Mouse (Mus musculus) hindbrain, postnatal 0 days (tissue): ENCODE measurements at regions not wholly inside any gene's neighbourhood (a gene's known extent, or its start where the extent isn't known, plus 50 kb on each side); places are given as distances from the start of the nearest gene placed in this dataset.
"Not testable (repeated sequence)": the region's sequence is repeated elsewhere in the genome, so short reads cannot be mapped to it uniquely, and the experiment has no call there.

Source experiments
- ATAC-seq: fragments of 200-750 bp; cut with Nextera tagmentation; 2 replicates; pipeline ENCODE4 v1.8.0; 2017; ENCODE audit warnings: mild to moderate bottlenecking, moderate TSS enrichment, moderate library complexity
- DNase-seq: peaks from one replicate; pipeline ENCODE4 v3.0.0-alpha.2; 2015; ENCODE audit warnings: low spot score
- H3K27ac ChIP-seq: fragments of 300-500 bp; sonication (generic); 2 replicates; pipeline ENCODE4 v1.5.1; 2014; ENCODE audit warnings: mild to moderate bottlenecking
- H3K27me3 ChIP-seq: fragments of 300-500 bp; sonication (generic); 2 replicates; pipeline ENCODE4 v1.6.1; 2014; ENCODE audit warnings: low read length, mixed read lengths; ENCODE audit not compliant: insufficient read depth
- H3K36me3 ChIP-seq: fragments of 300-500 bp; sonication (generic); 2 replicates; pipeline ENCODE4 v1.6.1; 2014; ENCODE audit warnings: low read length, mixed read lengths; ENCODE audit not compliant: insufficient read depth
- H3K4me1 ChIP-seq: fragments of 300-500 bp; sonication (generic); 2 replicates; pipeline ENCODE4 v1.6.1; 2014; ENCODE audit warnings: antibody characterized with exemption, low read length, mixed read lengths; ENCODE audit not compliant: insufficient read depth
- H3K4me2 ChIP-seq: fragments of 300-500 bp; sonication (generic); 2 replicates; pipeline ENCODE4 v1.6.1; 2014; ENCODE audit warnings: low read depth, mild to moderate bottlenecking, low read length, moderate library complexity, mixed read lengths
- H3K4me3 ChIP-seq: fragments of 300-500 bp; sonication (generic); 2 replicates; pipeline ENCODE4 v1.5.1; 2014; ENCODE audit warnings: low read length
- H3K9ac ChIP-seq: fragments of 300-500 bp; sonication (generic); replicated peaks from 2 replicates; pipeline ENCODE4 v1.6.1; 2014; ENCODE audit warnings: mild to moderate bottlenecking, low read length, moderate library complexity, mixed read lengths
- H3K9me3 ChIP-seq: fragments of 300-500 bp; sonication (generic); 2 replicates; pipeline ENCODE4 v1.6.1; 2016; ENCODE audit warnings: low read length, mixed read lengths
- CTCF ChIP-seq: IDR thresholded peaks from 2 replicates; pipeline ENCODE4 v1.5.1; 2016; ENCODE audit warnings: antibody characterized with exemption, control low read depth, low read depth
- WGBS: fragments of 180-500 bp; shearing (Covaris S2); extraction: QIAGEN DNeasy Blood & Tissue Kit; methylation state at CpG from one replicate; pipeline ENCODE4 v1.1.7; 2014; 5-methylcytosine and 5-hydroxymethylcytosine counted together

- DNase-seq, result no peak
- Histone ChIP-seq H3K4me2 (no peak overlapping the region), H3K9ac (no peak overlapping the region), H3K4me1 (0 out of 2 replicates have a peak, but pooled peaks cover 3% of the 10 kb centered on the region), H3K4me3 (no peak overlapping the region), H3K36me3 (no peaks in the 10 kb centered on the region), H3K9me3 (no peaks in the 10 kb centered on the region), H3K27me3 (no peaks in the 10 kb centered on the region), H3K27ac (no peak overlapping the region)
- no peak for ATAC-seq
- TF ChIP-seq CTCF, result no peak
- 62% methylated on average over 6 of the region's 6 CpGs for WGBS
Observed at GRCm38 (mm10) chr2:44513080-44513724, 414.3 kb downstream of the Gtdc1 start.

- no peaks in the 10 kb centered on the region for H3K4me1 ChIP-seq
- no peak overlapping the region for H3K4me3 ChIP-seq
- no peaks in the 10 kb centered on the region for H3K9me3 ChIP-seq
- H3K27me3 ChIP-seq, result no peaks in the 10 kb centered on the region
- H3K36me3 ChIP-seq, result no peaks in the 10 kb centered on the region
- no peak overlapping the region for H3K27ac ChIP-seq
- TF ChIP-seq CTCF, result no peak
- H3K4me2 ChIP-seq, result no peak overlapping the region
- 24% methylated on average over 8 of the region's 8 CpGs for WGBS
- H3K9ac ChIP-seq, result no peak overlapping the region
- DNase-seq (peak; percentile 59), ATAC-seq (no peak)
Observed at GRCm38 (mm10) chr2:44512334-44512733, 415.1 kb downstream of the Gtdc1 start.

- Histone ChIP-seq H3K9ac (no peak overlapping the region), H3K36me3 (no peaks in the 10 kb centered on the region), H3K27me3 (no peaks in the 10 kb centered on the region), H3K4me3 (no peak overlapping the region), H3K4me2 (no peak overlapping the region), H3K9me3 (no peaks in the 10 kb centered on the region; the same call in 1 of the 2 replicates), H3K27ac (no peak overlapping the region), H3K4me1 (no peaks in the 10 kb centered on the region)
- 57% methylated on average over 4 of the region's 4 CpGs for WGBS
- DNase-seq, result no peak
- ATAC-seq, result no peak
- no peak for TF ChIP-seq CTCF
Observed at GRCm38 (mm10) chr2:44509101-44509500, 418.4 kb downstream of the Gtdc1 start.

- Histone ChIP-seq H3K9ac (no peak overlapping the region), H3K4me1 (no peaks in the 10 kb centered on the region), H3K4me2 (no peak overlapping the region), H3K9me3 (no peaks in the 10 kb centered on the region; the same call in 1 of the 2 replicates), H3K4me3 (no peak overlapping the region), H3K27ac (no peak overlapping the region), H3K36me3 (no peaks in the 10 kb centered on the region), H3K27me3 (no peaks in the 10 kb centered on the region)
- DNase-seq, result no peak
- no peak for ATAC-seq
- 72% methylated on average over 6 of the region's 6 CpGs for WGBS
- TF ChIP-seq CTCF, result no peak
Observed at GRCm38 (mm10) chr2:44504273-44504672, 423.2 kb downstream of the Gtdc1 start.

- not testable (repeated sequence) for H3K4me3 ChIP-seq, DNase-seq, H3K9ac ChIP-seq, ATAC-seq, H3K4me2 ChIP-seq, H3K27ac ChIP-seq, H3K27me3 ChIP-seq, H3K36me3 ChIP-seq, H3K4me1 ChIP-seq, H3K9me3 ChIP-seq
- 96% methylated on average over 1 of the region's 1 CpGs for WGBS
Observed at GRCm38 (mm10) chr2:44490806-44491205, 436.7 kb downstream of the Gtdc1 start.

- Histone ChIP-seq H3K4me2 (no peak overlapping the region), H3K9ac (no peak overlapping the region), H3K4me1 (no peaks in the 10 kb centered on the region), H3K36me3 (no peaks in the 10 kb centered on the region), H3K4me3 (no peak overlapping the region), H3K27me3 (no peaks in the 10 kb centered on the region), H3K27ac (no peak overlapping the region), H3K9me3 (no peaks in the 10 kb centered on the region)
- 99% methylated on average over 4 of the region's 4 CpGs for WGBS
- TF ChIP-seq CTCF, result no peak
- no peak for DNase-seq
- no peak for ATAC-seq
Observed at GRCm38 (mm10) chr2:44490230-44490629, 437.2 kb downstream of the Gtdc1 start.

GRCm38 (mm10) chr2:44485880-44486279, 441.6 kb downstream of the Gtdc1 start:
- no peak for DNase-seq

More at GRCm38 (mm10) chr2:44485880-44486279, 441.6 kb downstream of the Gtdc1 start:
- Histone ChIP-seq H3K9me3 (no peaks in the 10 kb centered on the region), H3K36me3 (no peaks in the 10 kb centered on the region), H3K27me3 (no peaks in the 10 kb centered on the region), H3K4me2 (no peak overlapping the region), H3K9ac (no peak overlapping the region), H3K4me1 (no peaks in the 10 kb centered on the region), H3K27ac (no peak overlapping the region), H3K4me3 (no peak overlapping the region)
- TF ChIP-seq CTCF, result no peak
- WGBS, result 79% methylated on average over 14 of the region's 14 CpGs
- ATAC-seq, result no peak
